Mouse (Mus musculus): ENCODE measurements around the gene Il19.

GRCm38 (mm10) chr1:130926484-130926883, 13.4 kb downstream of the Il19 start:
- TF ChIP-seq CTCF (conservative IDR thresholded peaks at IDR 0.05; ENCODE audit: low read length): peak; percentile 36
- no peak for TF ChIP-seq NANOG (IDR thresholded peaks at IDR 0.05; ENCODE audit: borderline replicate concordance, low read length)
- no peak for TF ChIP-seq POU5F1 (IDR thresholded peaks at IDR 0.05; ENCODE audit: borderline replicate concordance, low read length)

All from E14TG2a.4 (cell line).